ENCODE assay signal across 11 mouse cellular contexts in the genomic region with DNA sequence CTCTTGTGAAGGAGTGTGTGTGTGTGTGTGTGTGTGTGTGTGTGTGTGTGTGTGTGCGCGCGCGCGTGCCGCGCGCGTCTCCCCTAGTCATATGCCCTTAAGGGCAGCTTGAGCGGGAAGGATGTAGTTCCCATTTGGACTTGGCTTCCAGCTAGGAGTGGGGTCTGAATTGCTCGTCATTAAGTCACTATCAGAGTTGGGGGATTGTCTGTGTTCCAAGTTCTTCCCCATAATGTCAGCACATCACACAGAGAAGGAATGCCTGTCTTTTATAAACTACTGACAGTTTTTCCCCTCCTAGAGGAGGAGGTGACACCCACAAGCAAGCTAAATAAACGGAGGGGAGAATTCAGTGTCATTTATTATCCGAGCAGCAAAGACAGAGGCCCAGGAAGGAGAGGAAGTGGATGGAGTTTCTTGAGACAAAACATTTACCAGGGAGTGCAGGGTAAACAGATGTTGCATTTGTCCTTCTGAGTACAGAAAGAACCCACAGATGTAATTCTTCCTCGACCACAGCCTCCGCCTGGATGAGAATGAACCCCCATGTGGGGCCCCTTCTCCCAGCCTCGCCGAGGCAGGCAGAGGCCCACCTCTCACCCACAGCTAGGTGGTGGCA. TPM values are rescaled to one million over a fixed set of nuclear protein-coding genes. Genes with fewer than 3 reads are reported as not detected.
DNase-seq lines count a peak whose midpoint lies in the region; ATAC-seq lines count a peak whose summit lies in the region.
"Had no signal": no experiment of that assay in that cellular context is flagged by ENCODE, and none has a peak within 500 bp of the region (broad histone marks: within the 10 kb centered on the region; RNA-seq: fewer than 3 reads in every experiment).

No protein-coding gene starts in this region.

- no peaks in the 10 kb centered on the region for H3K36me3 ChIP-seq in kidney, embryonic 14.5 days (ENCODE audit: control insufficient read depth, insufficient read depth, low read length)
- H3K36me3 ChIP-seq in embryonic facial prominence, embryonic 13.5 days: no peaks in the 10 kb centered on the region
- no peaks in the 10 kb centered on the region for H3K36me3 ChIP-seq in limb, embryonic 15.5 days
- no peaks in the 10 kb centered on the region for H3K36me3 ChIP-seq in midbrain, embryonic 13.5 days
- H3K36me3 ChIP-seq: forebrain, embryonic 10.5 days had no signal

- H3K4me2 ChIP-seq in kidney, embryonic 14.5 days (replicated peaks; ENCODE audit: low read depth, low read length): peak overlapping the region; percentile 34
- peak overlapping the region; percentile 71 for H3K4me2 ChIP-seq in embryonic facial prominence, embryonic 13.5 days
- peak overlapping the region; percentile 26; the same call in 1 of the 2 replicates for H3K4me2 ChIP-seq in limb, embryonic 15.5 days
- H3K4me2 ChIP-seq in midbrain, embryonic 13.5 days (replicated peaks): no peak overlapping the region

- ATAC-seq in kidney, embryonic 14.5 days (ENCODE audit: low FRiP score, low TSS enrichment): no peak
- no peak for ATAC-seq in embryonic facial prominence, embryonic 13.5 days (ENCODE audit: insufficient number of reproducible peaks, insufficient read depth, low FRiP score, low TSS enrichment, low read depth)
- no peak for ATAC-seq in limb, embryonic 15.5 days (ENCODE audit: insufficient number of reproducible peaks, low FRiP score, low TSS enrichment, low read depth)
- ATAC-seq in midbrain, embryonic 13.5 days: no peak

- H3K4me3 ChIP-seq in kidney, embryonic 14.5 days (ENCODE audit: low read length): no peak overlapping the region
- peak overlapping the region; percentile 64; the same call in 1 of the 2 replicates for H3K4me3 ChIP-seq in embryonic facial prominence, embryonic 13.5 days
- no peak overlapping the region for H3K4me3 ChIP-seq in limb, embryonic 15.5 days
- H3K4me3 ChIP-seq in midbrain, embryonic 13.5 days (replicated peaks): no peak overlapping the region
- H3K4me3 ChIP-seq: forebrain, embryonic 10.5 days had no signal

- WGBS in kidney, embryonic 14.5 days: 31% methylated on average over 17 of the region's 17 CpGs
- 47% methylated on average over 17 of the region's 17 CpGs for WGBS in embryonic facial prominence, embryonic 13.5 days
- WGBS in limb, embryonic 15.5 days: 48% methylated on average over 17 of the region's 17 CpGs
- WGBS in midbrain, embryonic 13.5 days: 69% methylated on average over 10 of the region's 17 CpGs

- DNase-seq in embryo, embryonic 10 days (ENCODE audit: low spot score): peak; percentile 16
- DNase-seq in embryo, embryonic 11 days: no peak
- DNase-seq in kidney, postnatal 25 days: no peak
- no peak for DNase-seq in frontal cortex, postnatal 10 days (ENCODE audit: low spot score in 2 of 2)
- DNase-seq: cerebellum, adult 9-11 months; liver had no signal

- H3K27me3 ChIP-seq in kidney, embryonic 14.5 days (ENCODE audit: control insufficient read depth, insufficient read depth, low read length): peaks cover 13% of the 10 kb centered on the region
- peaks cover 8% of the 10 kb centered on the region; the same call in 1 of the 2 replicates for H3K27me3 ChIP-seq in embryonic facial prominence, embryonic 13.5 days
- peaks cover 25% of the 10 kb centered on the region for H3K27me3 ChIP-seq in limb, embryonic 15.5 days
- peaks cover 60% of the 10 kb centered on the region for H3K27me3 ChIP-seq in midbrain, embryonic 13.5 days

- peaks cover 34% of the 10 kb centered on the region for H3K4me1 ChIP-seq in kidney, embryonic 14.5 days (ENCODE audit: control insufficient read depth, insufficient read depth, low read length)
- H3K4me1 ChIP-seq in embryonic facial prominence, embryonic 13.5 days: peaks cover 63% of the 10 kb centered on the region
- H3K4me1 ChIP-seq in limb, embryonic 15.5 days: peaks cover 57% of the 10 kb centered on the region
- H3K4me1 ChIP-seq in midbrain, embryonic 13.5 days (replicated peaks): peaks cover 17% of the 10 kb centered on the region

- H3K27ac ChIP-seq in kidney, embryonic 14.5 days (ENCODE audit: low read depth, low read length): 0 out of 2 replicates have a peak overlapping the region, but pooled peaks have one; percentile 19
- peak overlapping the region; percentile 48 for H3K27ac ChIP-seq in embryonic facial prominence, embryonic 13.5 days
- no peak overlapping the region for H3K27ac ChIP-seq in limb, embryonic 15.5 days
- H3K27ac ChIP-seq in midbrain, embryonic 13.5 days: no peak overlapping the region
- H3K27ac ChIP-seq: forebrain, embryonic 10.5 days had no signal

- H3K9me3 ChIP-seq in kidney, embryonic 14.5 days (ENCODE audit: control insufficient read depth, low read length): no peaks in the 10 kb centered on the region
- no peaks in the 10 kb centered on the region for H3K9me3 ChIP-seq in embryonic facial prominence, embryonic 13.5 days
- H3K9me3 ChIP-seq in limb, embryonic 15.5 days: no peaks in the 10 kb centered on the region
- no peaks in the 10 kb centered on the region for H3K9me3 ChIP-seq in midbrain, embryonic 13.5 days
- H3K9me3 ChIP-seq: forebrain, embryonic 10.5 days had no signal

- no peak overlapping the region for H3K9ac ChIP-seq in kidney, embryonic 14.5 days (ENCODE audit: low read depth, low read length)
- no peak overlapping the region for H3K9ac ChIP-seq in embryonic facial prominence, embryonic 13.5 days
- no peak overlapping the region for H3K9ac ChIP-seq in limb, embryonic 15.5 days
- H3K9ac ChIP-seq in midbrain, embryonic 13.5 days (replicated peaks): no peak overlapping the region

RNA-seq across cellular contexts. Expression of gene Slit3, which starts 3.6 kb away (rescaled TPM):
- polyA plus RNA-seq in kidney, embryonic 14.5 days (2014; fragmentation: Nextera tagmentation; extraction: Ambion mirVana): 20.4 and 21.5 TPM in 2 replicates
- polyA plus RNA-seq in embryonic facial prominence, embryonic 13.5 days (2015; fragmentation: Nextera tagmentation; extraction: Ambion mirVana): 28.0 and 37.4 TPM in 2 replicates
- 18.2 and 20.8 TPM in 2 replicates for polyA plus RNA-seq in limb, embryonic 15.5 days (2015; fragmentation: Nextera tagmentation; extraction: Ambion mirVana)
- 3.9 and 6.6 TPM in 2 replicates for polyA plus RNA-seq in midbrain, embryonic 13.5 days (2015; fragmentation: Nextera tagmentation; extraction: Ambion mirVana)

Comparison
In these comparisons a context has a peak if more than half of its experiments do, and no peak if none do; other contexts are left out.
1. H3K27ac ChIP-seq: peak in kidney, embryonic 14.5 days (single experiment) and embryonic facial prominence, embryonic 13.5 days (single experiment); none in limb, embryonic 15.5 days (single experiment) and midbrain, embryonic 13.5 days (single experiment).